Mouse (Mus musculus): ENCODE results near the gene Ocel1.

The Ocel1 gene

DNA sequence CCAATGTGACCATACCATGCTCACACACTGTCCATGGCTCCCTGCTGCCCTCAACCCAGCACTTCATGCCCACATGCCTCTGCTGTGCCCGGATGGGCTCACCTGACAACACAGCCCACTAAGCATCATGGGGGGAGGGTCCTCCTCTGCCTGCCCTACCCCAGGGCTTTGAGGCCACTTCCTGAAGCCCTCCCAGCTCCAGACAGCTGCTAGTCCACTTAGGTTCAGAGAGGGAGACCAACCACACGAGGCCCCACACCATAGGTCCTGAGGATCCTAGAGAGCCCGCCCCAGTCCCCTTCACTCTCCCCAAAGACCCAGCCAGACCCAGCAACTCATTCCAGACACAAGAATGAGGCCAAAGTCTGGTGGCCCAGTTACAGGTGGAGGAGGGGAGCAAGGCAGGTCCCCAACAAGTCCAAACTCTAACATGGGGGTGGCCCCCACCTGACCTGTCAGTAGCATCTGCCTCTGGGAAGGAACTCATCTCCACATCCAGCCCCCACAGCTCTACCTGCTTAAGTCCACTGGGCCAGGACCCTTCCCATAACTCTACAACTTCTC lies 8.5 kb downstream of the Ocel1 start:
- no peak for DNase-seq (ENCODE audit: low read depth)

DNA sequence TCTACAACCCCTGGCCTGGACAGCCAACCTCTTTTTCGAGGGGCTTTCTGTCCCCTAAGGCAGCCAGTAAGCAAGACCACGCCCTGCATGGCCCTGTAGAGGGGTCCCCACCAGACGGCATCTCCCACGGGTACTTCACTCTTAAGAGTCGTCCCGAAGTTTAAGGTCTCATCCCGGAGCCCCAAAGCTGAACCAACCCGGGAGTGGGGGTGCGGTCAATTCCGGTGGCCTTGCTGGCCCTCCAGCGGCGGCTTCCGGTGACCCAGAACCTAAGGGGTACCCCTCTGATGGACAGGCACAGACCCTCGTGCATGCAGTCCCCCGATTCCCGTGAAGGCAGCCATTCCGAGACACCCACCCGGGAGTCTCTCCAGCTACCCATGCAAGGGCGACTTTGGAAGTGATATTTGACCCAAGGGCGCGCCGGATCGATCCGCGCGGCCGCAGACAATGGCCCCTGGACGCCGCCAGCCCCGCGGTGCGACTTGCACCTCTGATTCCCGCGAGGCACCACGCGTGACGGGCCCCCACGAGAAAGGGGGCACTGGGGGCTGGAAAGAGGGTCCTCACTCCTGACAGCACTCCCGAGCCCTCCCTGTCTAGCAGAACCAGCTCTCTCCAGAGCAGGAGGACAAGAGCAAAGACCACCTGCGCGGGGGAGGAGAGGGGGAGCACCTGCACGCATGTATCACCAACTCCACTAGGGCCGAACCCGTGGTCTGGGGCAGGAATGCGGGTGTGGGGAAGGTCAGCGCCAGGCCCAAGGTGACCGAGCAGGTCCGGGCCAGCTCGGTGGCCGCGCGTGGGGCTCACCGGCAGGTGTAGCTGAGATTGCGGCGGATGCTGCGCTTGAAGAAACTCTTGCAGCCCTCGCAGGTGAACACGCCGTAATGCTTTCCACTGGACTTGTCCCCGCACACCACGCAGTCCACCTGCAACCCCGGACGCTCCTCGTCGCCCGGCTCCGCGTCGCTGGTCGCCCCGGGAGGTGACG lies 9.4 kb downstream of the Ocel1 start:
- DNase-seq (ENCODE audit: low read depth), result peak; percentile 46

DNA sequence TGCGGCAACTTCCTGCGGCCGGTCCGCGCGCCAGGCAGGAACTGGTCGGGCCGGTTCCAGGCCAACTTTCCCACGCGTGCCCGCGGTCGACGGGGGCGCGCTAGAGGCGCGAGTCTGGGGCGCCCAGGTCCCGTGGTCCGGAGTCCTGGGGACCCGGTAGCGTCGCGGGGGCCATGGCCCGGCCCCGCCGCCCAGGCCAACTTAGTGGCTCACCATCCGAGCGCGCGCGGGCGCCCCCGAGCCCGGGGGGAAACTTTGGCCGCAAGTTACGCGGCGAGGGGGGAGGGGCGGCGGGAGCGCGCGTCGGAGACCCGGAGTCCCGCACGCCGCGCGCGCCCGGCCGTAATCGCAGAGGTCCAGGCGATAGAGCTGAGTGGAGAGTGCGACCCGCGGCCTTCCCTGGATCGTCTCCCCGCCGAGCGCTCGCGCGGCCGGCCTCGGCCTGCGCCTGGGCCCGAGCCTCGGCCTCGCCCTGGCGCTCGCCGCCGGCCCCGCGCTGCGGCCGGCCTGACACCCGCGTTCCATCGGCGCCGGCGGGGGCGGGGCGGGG lies 10.4 kb downstream of the Ocel1 start, which contains the start of gene Nr2f6:
Gene Nr2f6, minus strand, starts transcription at position 540 of the 550 bp plus-strand sequence.
- DNase-seq (ENCODE audit: low read depth), result peak; percentile 65

- DNase-seq (ENCODE audit: low read depth), result peak; percentile 85
Observed at GRCm38 (mm10) chr8:71381971-71382961, 11.2 kb downstream of the Ocel1 start.

DNA sequence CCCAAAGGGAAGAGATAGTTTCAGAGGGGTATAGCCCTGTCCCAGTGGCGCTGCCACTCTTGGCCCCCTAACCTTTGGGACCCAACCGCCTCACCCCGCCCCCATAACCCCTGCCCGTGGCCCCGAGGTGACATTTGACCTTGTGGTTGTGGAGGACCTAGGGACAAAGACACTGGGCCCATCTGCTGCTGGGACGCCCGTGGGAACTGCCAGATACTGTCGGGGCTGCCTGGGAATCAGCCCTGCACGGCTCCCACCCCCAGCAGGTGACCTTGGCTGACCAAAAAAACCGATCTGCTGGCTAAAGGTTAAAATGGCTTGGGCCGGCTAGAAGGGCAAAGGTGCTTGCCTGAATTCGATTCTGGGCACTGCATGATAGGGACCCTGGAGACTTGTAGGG lies 12.3 kb downstream of the Ocel1 start:
- DNase-seq (ENCODE audit: low read depth), result no peak

- DNase-seq (ENCODE audit: low read depth), result no peak
Observed at GRCm38 (mm10) chr8:71383860-71384259, 12.8 kb downstream of the Ocel1 start.

DNA sequence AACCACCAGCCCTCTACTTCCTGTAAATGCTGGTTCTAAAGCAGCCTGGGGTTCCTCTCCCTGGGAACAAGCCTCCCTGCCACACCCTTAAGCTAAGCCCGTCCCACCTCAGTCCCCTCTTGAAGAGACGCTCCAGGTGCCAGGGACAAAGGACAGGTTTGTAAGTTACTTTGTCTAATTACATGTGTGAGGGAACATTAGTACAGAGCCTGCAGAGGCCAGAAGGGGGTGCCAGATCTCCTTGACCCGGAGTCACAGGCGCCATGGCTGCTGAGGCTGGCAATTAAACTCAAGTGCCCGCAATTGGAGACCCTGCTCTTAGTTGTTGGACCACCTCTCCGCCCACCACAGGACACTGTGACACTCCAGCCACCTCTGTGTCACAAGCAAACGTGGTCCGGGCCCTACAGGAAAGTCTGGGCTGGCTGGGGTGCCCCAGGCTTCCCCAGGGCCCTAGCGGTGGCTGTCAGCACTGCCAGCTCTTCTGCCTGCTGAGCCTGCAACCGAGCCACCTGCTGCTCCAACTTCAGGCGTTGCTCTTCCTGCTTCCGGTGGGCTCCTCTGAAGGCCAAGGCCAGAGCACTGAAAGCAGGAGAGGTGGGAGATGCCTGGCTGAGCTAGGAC lies 14.2 kb downstream of the Ocel1 start:
- no peak for DNase-seq (ENCODE audit: low read depth)

- no peak for DNase-seq (ENCODE audit: low read depth)
Observed at GRCm38 (mm10) chr8:71388267-71388666, 17.2 kb downstream of the Ocel1 start.

DNA sequence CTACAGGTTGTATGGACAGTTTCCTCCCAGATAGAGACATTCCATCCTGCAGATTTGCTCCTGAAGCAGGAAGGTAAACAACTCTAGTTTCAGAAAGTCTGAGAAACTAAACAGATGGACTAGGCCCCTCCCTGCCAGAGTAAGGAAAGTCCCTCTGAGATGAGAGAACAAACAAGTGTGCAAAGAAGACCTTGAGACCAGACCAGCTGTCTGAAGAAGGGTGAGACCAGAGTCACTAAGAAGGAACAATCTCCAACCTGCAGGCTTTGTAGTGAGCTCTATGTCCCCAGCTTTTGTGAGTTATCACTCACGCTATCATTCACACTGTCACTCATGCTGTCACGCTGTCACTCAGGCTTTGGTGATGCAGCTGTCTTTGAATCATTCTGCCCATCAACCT lies 20.6 kb downstream of the Ocel1 start:
- no peak for DNase-seq (ENCODE audit: low read depth)

- no peak for DNase-seq (ENCODE audit: low read depth)
Observed at GRCm38 (mm10) chr8:71392391-71392790, 21.3 kb downstream of the Ocel1 start.

DNA sequence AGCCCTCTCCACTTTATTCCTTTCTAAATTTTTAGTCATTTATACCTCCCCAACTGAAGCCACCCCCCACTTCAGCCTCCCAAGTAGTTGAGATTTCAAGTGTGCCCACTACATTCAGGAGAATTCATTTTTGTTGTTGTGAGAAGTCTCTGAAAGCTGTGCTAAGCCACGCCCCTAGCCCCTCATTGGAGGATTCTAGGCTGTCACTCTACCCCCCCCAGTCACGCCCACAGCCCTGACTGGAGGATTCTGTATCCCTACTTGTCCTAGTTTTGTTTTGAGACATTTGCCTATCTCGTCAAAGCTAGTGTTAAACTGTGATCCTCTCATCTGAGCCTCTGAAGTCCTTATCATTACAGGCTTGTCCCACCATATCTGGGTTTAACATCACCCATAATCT lies 21.8 kb downstream of the Ocel1 start:
- DNase-seq (ENCODE audit: low read depth), result no peak

DNA sequence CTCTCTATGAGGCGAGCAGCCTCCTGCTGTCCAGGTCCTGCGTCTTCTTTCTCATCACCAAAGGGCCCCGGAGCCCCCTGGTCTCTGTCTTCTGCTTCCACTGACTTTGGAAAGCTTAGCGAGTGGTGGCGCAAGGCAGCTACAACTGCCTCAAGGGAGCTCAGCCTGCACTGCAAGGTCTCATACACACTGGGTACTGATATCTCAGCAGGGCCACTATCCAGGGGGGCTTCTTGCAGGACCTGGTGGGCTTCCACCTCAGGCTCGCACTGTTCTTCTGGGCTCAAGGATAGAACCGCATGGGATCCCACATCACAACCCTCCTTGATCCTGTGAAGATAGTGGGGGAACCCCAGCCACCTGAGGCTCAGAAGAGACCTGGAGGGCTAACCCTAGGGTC lies 23.4 kb downstream of the Ocel1 start:
- no peak for DNase-seq (ENCODE audit: low read depth)

- DNase-seq (ENCODE audit: low read depth), result no peak
Observed at GRCm38 (mm10) chr8:71395071-71395470, 24.0 kb downstream of the Ocel1 start.

GRCm38 (mm10) chr8:71395629-71396028 lies 24.5 kb downstream of the Ocel1 start, which contains the start of gene Ushbp1:
Gene Ushbp1 (minus strand): TSS chr8:71395802.
- no peak for DNase-seq (ENCODE audit: low read depth)

- peak; percentile 97 for DNase-seq (ENCODE audit: low read depth)
Observed at GRCm38 (mm10) chr8:71396639-71397305, 25.7 kb downstream of the Ocel1 start, which contains the start of gene Babam1. Gene Babam1 (plus strand): TSS chr8:71396861.

- no peak for DNase-seq (ENCODE audit: low read depth)
Observed at GRCm38 (mm10) chr8:71397701-71398100, 26.6 kb downstream of the Ocel1 start.

DNA sequence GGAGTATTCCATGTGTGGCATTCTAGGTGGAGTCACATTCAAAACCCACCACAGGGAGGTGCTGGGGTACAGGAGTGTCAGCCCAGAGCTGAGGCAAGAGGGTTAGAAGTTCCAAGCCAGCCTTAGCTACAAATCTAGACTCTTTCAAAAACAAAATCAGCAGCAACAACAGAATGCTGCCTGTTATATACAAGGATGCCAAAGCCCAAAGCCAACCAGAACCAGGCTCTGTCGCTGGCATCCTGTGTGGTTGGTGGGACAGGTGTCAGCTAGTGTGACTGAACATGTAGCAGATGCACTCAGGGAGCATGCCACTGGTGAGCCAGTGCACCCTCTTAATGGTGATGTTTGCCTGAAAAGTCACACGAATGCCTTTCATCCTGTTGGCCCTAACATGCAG lies 29.7 kb downstream of the Ocel1 start:
- DNase-seq (ENCODE audit: low read depth), result no peak

DNA sequence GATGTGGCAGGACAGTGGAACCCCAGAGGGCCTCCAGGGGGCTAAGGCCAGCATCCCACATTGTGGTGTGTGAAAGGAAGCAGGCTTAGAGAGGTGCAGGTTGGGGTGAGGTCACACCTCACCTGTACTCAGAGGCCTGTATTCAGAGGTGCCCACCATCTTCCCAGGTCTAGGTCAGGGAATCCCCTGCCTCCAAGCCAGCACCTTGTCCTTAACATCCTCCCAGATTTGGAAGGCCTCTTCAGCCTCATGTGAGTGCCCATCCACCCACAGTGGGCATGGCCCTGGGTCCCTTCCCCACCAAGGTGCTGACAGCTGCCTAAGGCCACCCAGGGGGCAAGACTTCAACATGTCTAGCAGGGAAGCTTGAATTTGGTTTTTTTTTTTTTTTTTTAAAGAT lies 30.4 kb downstream of the Ocel1 start:
- no peak for DNase-seq (ENCODE audit: low read depth)

DNA sequence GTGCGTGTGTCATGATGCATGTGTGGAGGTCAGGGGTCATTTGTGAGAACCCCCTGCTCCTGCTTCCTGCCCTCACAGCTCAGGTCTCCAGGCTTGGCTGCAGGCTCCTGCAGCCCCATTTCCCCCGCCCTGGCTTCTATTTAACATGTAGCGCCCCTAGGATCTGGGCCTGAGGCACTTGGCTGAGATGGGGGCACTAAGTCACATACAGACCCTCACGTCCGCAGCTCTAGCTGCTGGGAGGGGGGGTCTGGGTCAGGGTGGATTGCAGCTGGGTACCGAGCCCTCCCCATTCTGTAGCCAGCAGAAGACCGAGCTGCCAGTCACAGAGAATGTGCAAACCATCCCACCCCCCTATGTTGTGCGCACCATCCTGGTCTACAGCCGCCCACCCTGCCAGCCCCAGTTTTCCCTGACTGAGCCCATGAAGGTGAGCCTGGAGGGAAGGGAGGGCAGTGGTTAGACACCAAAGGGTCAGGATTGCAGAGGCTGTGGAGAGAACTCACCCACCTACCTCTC lies 31.4 kb downstream of the Ocel1 start:
- DNase-seq (ENCODE audit: low read depth), result no peak
